Mouse (Mus musculus) thymus, postnatal 0 days (tissue): Measurements from ENCODE around the gene Eif2b1. TPM values are rescaled to one million over a fixed set of nuclear protein-coding genes. Genes with fewer than 3 reads are reported as not detected.
"Not testable (repeated sequence)": the region's sequence is repeated elsewhere in the genome, so short reads cannot be mapped to it uniquely, and the experiment has no call there.

Experiments used
- DNase-seq: peaks from one replicate; pipeline ENCODE4 v3.0.0-alpha.2; 2015; ENCODE audit warnings: low spot score
- polyA plus RNA-seq: library from polyadenylated mRNA; unstranded; fragments of >200 nt; fragmentation: Nextera tagmentation; extraction: Ambion mirVana; gene quantifications from 2 replicates; pipeline ENCODE4 v1.2.1, GENCODE M21; 2015

Gene Eif2b1
- polyA plus RNA-seq, 1 experiment from 2014 or later = 69.5 TPM

- peak; percentile 30 for DNase-seq
These were observed 27.4 kb downstream of the Eif2b1 start for GRCm38 (mm10) chr5:124551349-124552093.

DNA sequence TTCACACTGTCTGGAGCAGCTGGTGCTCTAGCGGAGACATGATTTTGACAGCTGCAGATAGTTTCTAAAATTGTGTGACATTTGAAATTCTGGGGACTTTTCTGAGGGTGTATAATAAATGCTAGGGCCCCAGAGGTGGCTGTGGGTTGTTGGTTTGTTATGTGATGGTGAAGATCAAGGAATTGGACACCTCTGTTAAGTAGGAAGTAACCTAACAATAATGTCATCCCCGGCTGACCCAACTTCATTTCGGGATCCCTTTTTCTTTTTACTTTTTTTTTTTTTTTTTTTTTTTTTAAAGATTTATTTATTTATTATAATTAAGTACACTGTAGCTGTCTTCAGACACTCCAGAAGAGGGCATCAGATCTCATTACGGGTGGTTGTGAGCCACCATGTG is 28.2 kb downstream of the Eif2b1 start:
- not testable (repeated sequence) for DNase-seq

DNA sequence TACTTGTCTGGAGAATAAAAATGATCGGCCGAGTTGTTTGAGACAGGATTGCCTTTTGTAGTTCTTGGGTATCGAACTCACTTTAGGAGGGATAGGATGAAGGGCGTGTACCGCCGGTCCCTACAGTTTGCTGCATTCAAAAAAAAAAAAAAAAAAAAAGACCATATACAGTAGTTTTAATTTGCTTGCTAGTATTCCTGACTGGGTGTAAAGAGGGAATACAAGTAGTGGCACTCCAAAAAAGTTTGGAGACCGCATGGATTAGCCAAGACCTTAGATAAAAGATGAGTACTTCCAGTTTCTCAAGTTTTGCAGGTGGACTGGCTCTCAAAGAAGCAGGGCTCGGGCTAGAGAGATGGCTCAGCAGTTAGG is 37.3 kb downstream of the Eif2b1 start:
- no peak for DNase-seq

- peak; percentile 64 for DNase-seq
These were observed 37.9 kb downstream of the Eif2b1 start for GRCm38 (mm10) chr5:124540905-124541601.

- peak; percentile 97 for DNase-seq
These were observed 38.5 kb downstream of the Eif2b1 start, which contains the start of gene Tmed2 for GRCm38 (mm10) chr5:124540383-124540786. Gene Tmed2, plus strand, starts transcription at chr5:124540695.

- DNase-seq = no peak
These were observed 39.0 kb downstream of the Eif2b1 start for GRCm38 (mm10) chr5:124539905-124540304.

- DNase-seq = peak; percentile 76
These were observed 39.8 kb downstream of the Eif2b1 start for GRCm38 (mm10) chr5:124538813-124539792.

GRCm38 (mm10) chr5:124536776-124537175 is 42.2 kb downstream of the Eif2b1 start:
- DNase-seq = peak; percentile 24

DNA sequence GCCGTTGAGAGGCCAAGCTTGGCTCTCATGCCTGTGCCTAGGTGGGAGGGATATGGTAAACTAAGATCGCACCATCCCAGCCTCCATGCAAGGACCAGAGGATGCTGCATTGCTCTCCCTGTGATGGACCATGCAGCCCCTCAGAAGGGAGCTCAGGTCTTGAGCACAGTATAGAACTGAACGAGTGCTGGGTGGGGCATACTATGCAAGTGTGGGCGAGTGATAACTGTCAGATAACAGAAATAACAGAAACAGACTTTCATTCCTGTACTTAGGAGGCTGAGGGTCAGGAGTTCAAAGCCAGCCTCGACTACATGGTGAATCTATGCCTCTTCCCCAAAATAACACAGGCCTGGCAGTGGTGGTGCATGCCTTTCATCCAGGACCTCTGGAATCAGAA is 43.9 kb downstream of the Eif2b1 start:
- no peak for DNase-seq

GRCm38 (mm10) chr5:124532451-124532850 is 46.5 kb downstream of the Eif2b1 start:
- no peak for DNase-seq

DNA sequence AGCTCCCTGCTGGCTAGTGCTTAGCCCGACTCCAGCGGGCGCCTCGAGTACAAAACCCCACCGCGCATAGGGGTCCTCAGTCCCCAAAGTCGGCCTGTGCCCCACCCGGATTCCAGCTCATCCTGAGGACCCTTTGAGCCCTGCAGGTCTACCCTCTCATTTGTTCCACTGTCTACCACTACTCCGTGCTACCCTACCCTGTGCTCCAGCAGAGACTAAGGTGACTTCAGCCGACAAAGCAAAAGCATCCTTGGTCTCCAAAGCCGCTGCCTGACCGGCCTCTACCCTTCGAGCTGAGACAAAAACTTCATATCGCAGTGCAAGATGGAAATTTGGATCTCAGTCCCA is 47.4 kb downstream of the Eif2b1 start:
- no peak for DNase-seq

DNA sequence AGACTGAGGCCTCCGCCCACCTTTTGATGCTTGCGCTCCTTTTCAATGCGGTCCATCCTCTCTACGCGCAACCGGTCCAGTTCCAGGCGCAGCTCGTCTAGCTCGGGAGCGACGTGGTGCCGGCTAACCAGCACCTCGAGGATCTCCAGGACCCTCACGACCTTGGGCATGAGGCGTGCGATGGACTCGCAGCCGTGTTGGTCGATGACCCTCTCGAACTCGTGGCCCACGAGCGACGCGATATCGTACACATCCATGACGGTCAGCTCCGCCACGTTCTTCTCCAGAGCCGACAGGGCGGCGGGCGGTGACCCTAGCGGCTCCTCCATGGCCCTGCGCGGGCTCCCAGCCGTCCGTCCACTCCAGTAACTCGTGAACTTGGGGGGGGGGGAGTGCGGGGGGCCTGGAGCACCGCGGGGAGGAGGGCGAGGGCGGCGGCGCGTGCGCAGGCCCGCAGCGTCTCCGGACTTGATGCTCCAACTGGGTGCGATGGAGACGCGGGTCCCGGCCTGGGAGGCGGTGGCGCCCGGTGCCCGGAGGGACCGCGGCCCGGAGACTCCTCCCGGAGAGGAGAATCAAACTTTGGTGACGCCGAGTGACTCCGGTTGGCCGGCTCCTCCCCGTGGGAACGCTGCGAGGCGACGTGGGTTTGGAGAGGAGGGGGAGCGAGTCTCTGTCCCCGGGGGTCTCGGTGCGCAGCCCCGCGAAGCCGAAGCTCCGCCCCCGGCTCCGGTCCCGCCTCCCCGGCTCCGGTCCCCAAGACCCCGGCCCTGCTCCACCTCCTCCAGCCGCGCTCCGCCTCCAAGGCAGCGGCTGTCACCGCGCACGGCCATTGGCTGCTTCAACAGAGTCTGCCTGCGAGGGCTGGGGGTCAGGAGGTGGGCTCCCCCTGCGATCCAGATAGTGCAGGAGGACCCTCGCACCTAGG is 48.0 kb downstream of the Eif2b1 start, which contains the start of gene Rilpl1:
Rilpl1 (minus strand) TSS at position 737 of the 928 bp plus-strand sequence.
- DNase-seq = peak; percentile 79

- no peak for DNase-seq
These were observed 49.2 kb downstream of the Eif2b1 start for GRCm38 (mm10) chr5:124529697-124530096.

DNA sequence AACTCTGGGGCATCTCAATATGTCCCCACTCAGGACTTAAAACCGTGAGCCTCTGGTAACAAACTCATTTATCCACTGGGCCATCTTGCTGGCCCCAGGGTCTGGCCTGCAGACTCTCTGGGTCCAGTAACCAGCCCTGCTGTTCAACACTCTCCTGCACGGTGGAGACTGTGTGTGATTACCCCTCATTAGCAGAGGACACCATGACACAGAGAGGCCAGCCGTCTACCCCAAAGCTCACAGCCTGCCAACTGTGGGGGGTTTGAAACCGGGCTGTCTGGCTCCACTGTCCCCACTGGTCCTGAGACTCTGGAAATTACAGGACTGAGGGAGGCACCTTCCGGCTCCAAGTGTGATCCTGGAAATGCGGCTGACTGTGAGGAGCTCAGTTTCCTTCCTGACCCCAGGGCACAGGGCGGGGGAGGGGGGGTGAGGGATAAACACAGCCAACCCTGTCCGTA is 49.7 kb downstream of the Eif2b1 start:
- DNase-seq = no peak

- no peak for DNase-seq
These were observed 50.1 kb downstream of the Eif2b1 start for GRCm38 (mm10) chr5:124528791-124529190.

- DNase-seq = no peak
These were observed 50.6 kb downstream of the Eif2b1 start for GRCm38 (mm10) chr5:124528351-124528750.

GRCm38 (mm10) chr5:124524943-124525342 is 54.0 kb downstream of the Eif2b1 start:
- DNase-seq = no peak

DNA sequence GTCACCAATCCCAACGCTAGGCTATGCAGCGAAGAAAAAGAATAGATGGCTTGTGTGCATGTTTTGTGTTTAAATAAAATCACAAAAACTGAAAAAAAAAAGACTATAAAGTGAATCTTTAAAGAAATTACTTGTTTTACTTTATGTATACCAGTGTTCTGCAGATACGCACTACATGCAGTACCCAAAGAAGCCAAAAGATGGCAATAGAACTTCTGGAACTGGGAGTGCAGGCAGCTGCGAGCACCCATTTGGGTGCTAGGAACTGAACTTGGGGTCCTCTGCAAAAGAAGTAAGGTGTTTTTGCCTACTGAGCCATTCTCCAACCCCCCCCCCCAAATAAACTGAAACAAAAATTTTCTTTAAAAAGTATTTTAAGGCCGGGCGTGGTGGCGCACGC is 55.9 kb downstream of the Eif2b1 start:
- peak; percentile 31 for DNase-seq

- no peak for DNase-seq
These were observed 57.3 kb downstream of the Eif2b1 start for GRCm38 (mm10) chr5:124521588-124521987.
